Mouse (Mus musculus) natural killer cell, adult 2 months (primary cell): ENCODE data around the gene Urgcp.

Experiments
- DNase-seq, 2 experiments: peaks; one replicate each; pipeline ENCODE4 v3.0.0; 2022; ENCODE audit warnings: low spot score in 2 of 2

The Urgcp gene

GRCm38 (mm10) chr11:5785732-5786131 lies 23.6 kb upstream of the Urgcp start:
- DNase-seq = no peak

GRCm38 (mm10) chr11:5782199-5782944 lies 20.2 kb upstream of the Urgcp start:
- DNase-seq = no peak

GRCm38 (mm10) chr11:5780035-5780499 lies 17.9 kb upstream of the Urgcp start:
- no peak for DNase-seq

- DNase-seq = no peak
Measured at GRCm38 (mm10) chr11:5778481-5778880, 16.3 kb upstream of the Urgcp start.

- DNase-seq = no peak
Measured at GRCm38 (mm10) chr11:5766019-5766418, 3.8 kb upstream of the Urgcp start.

GRCm38 (mm10) chr11:5762633-5762982 lies 432 bp upstream of the Urgcp start:
- no peak for DNase-seq

- DNase-seq = no peak
Measured at GRCm38 (mm10) chr11:5753755-5754154, 8.4 kb downstream of the Urgcp start.

- DNase-seq = no peak
Measured at GRCm38 (mm10) chr11:5744951-5745350, 17.2 kb downstream of the Urgcp start.

- DNase-seq = peak in 1 of 2 experiments; percentile 26
Measured at GRCm38 (mm10) chr11:5742106-5742505, 20.1 kb downstream of the Urgcp start.

GRCm38 (mm10) chr11:5740965-5741627 lies 21.1 kb downstream of the Urgcp start:
- DNase-seq = peak; percentile 66 to 69

- DNase-seq = peak in 1 of 2 experiments; percentile 50
Measured at GRCm38 (mm10) chr11:5740599-5740964, 21.6 kb downstream of the Urgcp start.

GRCm38 (mm10) chr11:5739846-5740245 lies 22.3 kb downstream of the Urgcp start:
- no peak for DNase-seq

- DNase-seq = no peak
Measured at GRCm38 (mm10) chr11:5738888-5739632, 23.1 kb downstream of the Urgcp start.

GRCm38 (mm10) chr11:5737137-5737536 lies 25.0 kb downstream of the Urgcp start:
- peak; percentile 30 to 60 for DNase-seq

- DNase-seq = no peak
Measured at GRCm38 (mm10) chr11:5734323-5734722, 27.9 kb downstream of the Urgcp start.

GRCm38 (mm10) chr11:5732401-5732800 lies 29.8 kb downstream of the Urgcp start:
- DNase-seq = no peak

GRCm38 (mm10) chr11:5729582-5729981 lies 32.6 kb downstream of the Urgcp start:
- DNase-seq = no peak

- DNase-seq = no peak
Measured at GRCm38 (mm10) chr11:5718611-5719354, 43.4 kb downstream of the Urgcp start.

- DNase-seq = no peak
Measured at GRCm38 (mm10) chr11:5716938-5717705, 45.1 kb downstream of the Urgcp start.

- DNase-seq = no peak
Measured at GRCm38 (mm10) chr11:5716246-5716645, 45.9 kb downstream of the Urgcp start.

- DNase-seq = no peak
Measured at GRCm38 (mm10) chr11:5715630-5716105, 46.5 kb downstream of the Urgcp start, which contains the start of gene Mrps24. Gene Mrps24 (minus strand): TSS chr11:5715680.
